Mouse (Mus musculus) hindbrain, embryonic 10.5 days (tissue): ENCODE measurements around the gene Fam214b. TPM values are rescaled to one million over a fixed set of nuclear protein-coding genes. Genes with fewer than 3 reads are reported as not detected.
A peak's percentile ranks its signal among the peaks of the same experiment; 100 is the strongest.
"Not testable (repeated sequence)": the region's sequence is repeated elsewhere in the genome, so short reads cannot be mapped to it uniquely, and the experiment has no call there.

ENCODE experiments used
- DNase-seq: peaks from one replicate; pipeline ENCODE4 v3.0.0-alpha.2; 2017; ENCODE audit warnings: low spot score
- H3K27ac ChIP-seq: fragments of 300-500 bp; sonication (generic); 2 replicates; pipeline ENCODE4 v1.5.1; 2016; ENCODE audit warnings: mild to moderate bottlenecking, moderate library complexity
- H3K27me3 ChIP-seq: fragments of 300-500 bp; sonication (generic); 2 replicates; pipeline ENCODE4 v1.6.1; 2016; ENCODE audit warnings: mild to moderate bottlenecking; ENCODE audit not compliant: poor library complexity, insufficient read depth, severe bottlenecking
- H3K36me3 ChIP-seq: fragments of 300-500 bp; sonication (generic); 2 replicates; pipeline ENCODE4 v1.6.1; 2016; ENCODE audit warnings: mild to moderate bottlenecking, moderate library complexity
- H3K4me1 ChIP-seq: fragments of 300-500 bp; sonication (generic); replicated peaks from 2 replicates; pipeline ENCODE4 v1.6.1; 2016; ENCODE audit warnings: mild to moderate bottlenecking
- H3K4me3 ChIP-seq: fragments of 300-500 bp; sonication (generic); 2 replicates; pipeline ENCODE4 v1.5.1; 2016; ENCODE audit warnings: mild to moderate bottlenecking, moderate library complexity
- H3K9me3 ChIP-seq: fragments of 300-500 bp; sonication (generic); 2 replicates; pipeline ENCODE4 v1.6.1; 2016; ENCODE audit warnings: mild to moderate bottlenecking, moderate library complexity
- WGBS: fragments of 180-500 bp; shearing (Covaris S2); methylation state at CpG from one replicate; pipeline ENCODE4 v1.1.7; 2016; 5-methylcytosine and 5-hydroxymethylcytosine counted together
- polyA plus RNA-seq: library from polyadenylated mRNA; unstranded; fragments of >200 nt; fragmentation: Nextera tagmentation; extraction: Ambion mirVana; gene quantifications from 2 replicates; pipeline ENCODE4 v1.2.1, GENCODE M21; 2016

The Fam214b gene
- polyA plus RNA-seq, 1 experiment from 2014 or later, result 34.4 TPM

DNA sequence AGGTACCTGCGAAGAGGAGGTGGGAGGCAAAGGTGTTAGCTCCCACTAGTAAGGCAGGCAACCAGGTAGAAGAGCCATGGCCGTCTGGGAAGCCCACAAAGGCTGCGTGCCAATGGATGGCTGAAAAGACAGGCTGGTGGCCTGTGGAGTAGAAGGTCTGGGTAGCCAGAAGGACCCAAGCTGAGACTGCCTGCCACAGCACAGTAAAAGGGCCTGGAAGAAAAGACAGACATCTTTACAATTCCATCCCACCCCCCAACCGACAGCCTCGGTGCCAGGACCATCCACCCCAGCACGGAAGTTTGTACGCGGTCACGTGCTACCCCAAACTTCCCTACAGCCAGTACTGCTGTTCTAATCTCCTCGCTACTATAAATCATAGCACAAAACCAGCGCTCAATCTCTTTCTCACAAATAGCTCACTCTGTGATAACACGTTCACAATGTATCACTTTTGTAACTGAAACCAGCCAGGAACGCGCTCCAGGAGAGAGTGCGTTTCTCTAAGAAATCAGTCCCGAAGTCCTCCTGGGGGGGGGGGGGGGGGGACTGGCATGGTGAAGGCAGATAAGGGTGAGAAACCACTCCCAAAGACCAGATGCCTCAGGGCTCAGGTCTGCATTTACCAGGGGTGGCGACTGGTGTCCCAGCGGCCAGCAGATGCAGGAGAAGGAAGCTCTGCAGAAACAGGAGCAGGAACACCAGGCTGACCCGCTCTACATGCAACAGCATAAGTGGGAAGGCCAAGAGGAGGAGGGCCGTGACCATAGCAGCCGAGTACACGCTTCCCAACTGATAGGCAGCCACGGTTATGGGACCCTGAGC lies 26.2 kb downstream of the Fam214b start:
- Histone ChIP-seq H3K27ac (no peak overlapping the region), H3K4me1 (peaks cover 7% of the 10 kb centered on the region), H3K27me3 (no peaks in the 10 kb centered on the region), H3K36me3 (peaks cover 82% of the 10 kb centered on the region), H3K4me3 (no peak overlapping the region), H3K9me3 (no peaks in the 10 kb centered on the region)
- no peak for DNase-seq
- WGBS, result 91% methylated on average over 23 of the region's 23 CpGs

DNA sequence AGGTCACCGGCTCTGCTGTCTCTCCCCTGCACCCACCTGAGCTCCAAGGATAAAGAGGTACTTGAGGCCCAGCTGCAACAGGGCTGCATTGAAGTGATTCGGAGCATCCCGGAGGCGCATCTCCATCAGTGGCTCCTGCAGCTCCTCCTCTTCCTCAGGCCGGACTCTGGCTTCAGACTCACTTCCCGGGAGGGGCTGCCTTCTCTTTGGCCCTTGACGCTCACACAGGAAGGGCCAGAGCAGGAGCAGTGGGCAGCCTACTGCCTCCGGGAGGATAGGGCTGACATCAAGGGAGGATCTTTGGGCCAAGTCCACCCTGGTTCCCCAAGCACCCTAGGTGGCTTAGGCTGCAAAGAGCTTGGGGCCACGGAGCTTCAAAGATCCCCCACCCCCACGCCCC lies 26.8 kb downstream of the Fam214b start:
- peaks cover 79% of the 10 kb centered on the region for H3K36me3 ChIP-seq
- 91% methylated on average over 10 of the region's 10 CpGs for WGBS
- H3K27ac ChIP-seq, result no peak overlapping the region
- H3K4me3 ChIP-seq, result no peak overlapping the region
- H3K4me1 ChIP-seq, result no peaks in the 10 kb centered on the region; the same call in 1 of the 2 replicates
- no peaks in the 10 kb centered on the region for H3K9me3 ChIP-seq
- DNase-seq, result no peak
- H3K27me3 ChIP-seq, result no peaks in the 10 kb centered on the region

DNA sequence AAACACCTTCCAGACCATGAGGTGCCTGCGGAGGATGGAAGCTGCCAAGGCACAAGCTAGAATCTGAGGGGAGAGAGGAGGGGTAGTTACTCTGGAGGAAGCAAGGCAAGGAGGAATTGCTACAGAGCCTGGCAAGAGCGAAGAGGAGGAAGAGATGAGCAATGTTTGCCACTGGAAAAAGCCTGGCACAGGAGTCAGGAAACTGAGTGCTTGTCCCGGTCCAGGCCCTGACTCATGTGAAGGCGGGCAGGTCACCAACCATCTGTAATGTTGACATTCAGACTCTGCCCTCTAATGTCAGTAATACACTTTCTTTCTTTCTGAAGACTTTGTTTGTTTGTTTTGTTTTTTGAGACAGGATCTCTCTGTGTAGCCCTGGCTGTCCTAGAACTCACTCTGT lies 27.9 kb downstream of the Fam214b start:
- no peak overlapping the region for H3K27ac ChIP-seq
- 93% methylated on average over 4 of the region's 4 CpGs for WGBS

DNA sequence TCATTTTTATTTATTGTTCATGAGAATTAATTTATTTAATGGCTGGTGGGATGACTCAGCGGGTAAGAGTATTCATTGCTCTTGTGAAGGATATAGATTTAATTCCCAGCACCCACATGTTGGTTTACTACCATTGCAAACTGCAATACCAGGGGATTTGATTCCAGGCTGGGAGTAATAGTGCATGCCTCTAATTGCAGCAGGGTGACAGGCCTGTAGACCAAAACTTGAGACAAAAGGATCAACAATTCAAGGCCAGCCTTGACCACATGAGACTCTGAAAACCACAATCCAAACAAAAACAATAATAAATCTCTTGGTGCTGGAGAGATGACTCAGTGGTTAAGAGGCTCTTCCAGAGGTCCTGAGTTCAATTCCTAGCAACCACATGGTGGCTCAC lies 33.9 kb downstream of the Fam214b start:
- 96% methylated on average over 1 of the region's 1 CpGs for WGBS
- peaks cover 29% of the 10 kb centered on the region for H3K4me1 ChIP-seq
- no peaks in the 10 kb centered on the region for H3K9me3 ChIP-seq
- no peak for DNase-seq
- no peak overlapping the region for H3K27ac ChIP-seq
- H3K27me3 ChIP-seq, result no peaks in the 10 kb centered on the region
- H3K36me3 ChIP-seq, result peaks cover 13% of the 10 kb centered on the region
- H3K4me3 ChIP-seq, result no peak overlapping the region

More for the DNA sequence above, 27.9 kb downstream of the Fam214b start:
- Histone ChIP-seq H3K27me3 (no peaks in the 10 kb centered on the region), H3K4me1 (peaks cover 6% of the 10 kb centered on the region; the same call in 1 of the 2 replicates), H3K9me3 (no peaks in the 10 kb centered on the region), H3K4me3 (no peak overlapping the region), H3K36me3 (peaks cover 69% of the 10 kb centered on the region)
- DNase-seq, result no peak

DNA sequence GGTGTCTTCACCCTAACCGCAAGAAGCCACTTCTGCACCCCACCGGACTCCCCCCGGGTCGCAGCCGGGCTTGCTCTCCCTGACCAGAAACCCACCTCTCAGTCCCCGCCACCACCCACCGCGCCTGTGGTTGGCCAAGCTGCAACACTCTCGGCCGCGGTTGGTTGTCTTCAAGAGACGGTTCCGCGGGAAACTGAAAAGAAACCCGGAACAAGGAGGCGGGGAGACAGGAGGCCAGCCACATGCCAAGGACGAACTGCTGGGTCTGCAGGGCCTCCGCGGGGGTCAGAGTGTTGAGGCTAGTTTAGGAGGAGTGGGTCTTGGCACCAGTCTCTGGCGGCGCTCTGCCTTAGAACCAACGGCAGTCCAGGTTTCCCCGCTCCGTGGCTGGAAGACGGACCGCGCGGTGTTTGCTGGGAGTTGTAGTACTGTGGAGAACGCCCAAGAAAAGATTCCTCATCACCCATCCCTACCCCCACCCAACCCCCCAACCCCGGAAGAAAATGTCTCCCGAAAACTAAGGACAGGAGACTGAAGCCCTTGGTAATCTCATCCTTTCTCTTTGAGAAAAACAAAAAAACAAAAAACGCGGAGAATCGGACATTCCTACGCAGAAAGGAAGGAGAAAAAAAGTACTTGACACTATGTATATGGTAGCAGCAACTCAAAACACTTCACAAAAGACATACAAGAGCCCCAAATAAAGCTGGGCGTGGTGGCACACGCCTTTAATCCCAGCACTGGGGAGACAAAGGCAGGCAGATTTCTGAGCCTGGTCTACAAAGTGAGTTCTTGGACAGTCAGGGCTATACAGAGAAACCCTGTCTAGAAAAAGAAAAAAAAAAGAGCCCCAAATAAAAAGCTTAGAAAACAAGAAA lies 35.6 kb downstream of the Fam214b start, which contains the start of gene Fancg:
Gene Fancg, minus strand, starts transcription at position 346 of the 878 bp plus-strand sequence.
- Histone ChIP-seq H3K9me3 (no peaks in the 10 kb centered on the region), H3K4me1 (peaks cover 29% of the 10 kb centered on the region), H3K4me3 (peak within 1 kb of the TSS; percentile 75), H3K36me3 (peaks cover 18% of the 10 kb centered on the region), H3K27ac (peak within 1 kb of the TSS; percentile 93), H3K27me3 (no peaks in the 10 kb centered on the region)
- 1% methylated on average over 37 of the region's 37 CpGs for WGBS
- peak; percentile 89 for DNase-seq

DNA sequence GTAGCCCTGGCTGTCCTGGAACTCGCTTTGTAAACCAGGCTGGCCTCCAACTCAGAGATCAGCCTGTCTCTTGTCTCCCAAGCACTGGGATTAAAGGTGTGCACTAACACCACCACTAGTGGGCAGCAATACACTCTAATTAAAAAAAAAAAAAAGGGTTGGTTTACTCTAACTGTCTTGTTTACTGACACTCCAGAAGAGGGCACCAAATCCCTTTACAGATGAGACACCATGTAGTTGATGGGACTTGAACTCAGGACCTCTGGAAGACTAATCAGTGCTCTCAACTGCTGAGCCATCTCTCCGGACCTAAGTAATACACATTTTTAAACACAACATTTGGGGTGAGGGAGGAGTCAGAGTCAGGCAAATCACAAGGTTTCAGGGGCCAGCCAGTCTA lies 40.3 kb downstream of the Fam214b start:
- peak; percentile 15 for DNase-seq
- WGBS, result 67% methylated on average over 2 of the region's 2 CpGs
- Histone ChIP-seq H3K4me1 (peaks cover 26% of the 10 kb centered on the region), H3K4me3 (no peak overlapping the region), H3K27ac (no peak overlapping the region), H3K27me3 (no peaks in the 10 kb centered on the region), H3K9me3 (no peaks in the 10 kb centered on the region), H3K36me3 (peaks cover 43% of the 10 kb centered on the region)

DNA sequence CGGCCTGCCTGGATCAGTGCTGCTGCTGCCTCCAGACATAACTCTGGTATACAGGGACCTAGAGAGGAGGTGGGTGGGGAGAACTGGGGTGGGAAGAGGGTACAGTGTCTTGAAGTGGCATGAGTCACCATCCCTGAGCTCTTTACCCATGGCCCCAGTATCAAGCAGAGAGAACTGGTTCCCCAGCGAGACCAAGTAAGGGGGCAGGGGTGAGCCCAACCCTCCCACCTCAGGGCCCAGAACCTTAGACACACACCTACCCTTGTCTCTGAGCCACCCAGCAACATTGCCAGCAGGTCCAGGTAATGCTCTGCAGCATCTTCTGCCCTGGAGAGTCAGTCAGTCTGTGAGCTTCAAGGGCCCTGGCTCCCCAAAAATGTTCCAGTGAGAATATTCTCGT lies 41.1 kb downstream of the Fam214b start:
- 86% methylated on average over 3 of the region's 3 CpGs for WGBS
- Histone ChIP-seq H3K27ac (no peak overlapping the region), H3K9me3 (no peaks in the 10 kb centered on the region)

DNA sequence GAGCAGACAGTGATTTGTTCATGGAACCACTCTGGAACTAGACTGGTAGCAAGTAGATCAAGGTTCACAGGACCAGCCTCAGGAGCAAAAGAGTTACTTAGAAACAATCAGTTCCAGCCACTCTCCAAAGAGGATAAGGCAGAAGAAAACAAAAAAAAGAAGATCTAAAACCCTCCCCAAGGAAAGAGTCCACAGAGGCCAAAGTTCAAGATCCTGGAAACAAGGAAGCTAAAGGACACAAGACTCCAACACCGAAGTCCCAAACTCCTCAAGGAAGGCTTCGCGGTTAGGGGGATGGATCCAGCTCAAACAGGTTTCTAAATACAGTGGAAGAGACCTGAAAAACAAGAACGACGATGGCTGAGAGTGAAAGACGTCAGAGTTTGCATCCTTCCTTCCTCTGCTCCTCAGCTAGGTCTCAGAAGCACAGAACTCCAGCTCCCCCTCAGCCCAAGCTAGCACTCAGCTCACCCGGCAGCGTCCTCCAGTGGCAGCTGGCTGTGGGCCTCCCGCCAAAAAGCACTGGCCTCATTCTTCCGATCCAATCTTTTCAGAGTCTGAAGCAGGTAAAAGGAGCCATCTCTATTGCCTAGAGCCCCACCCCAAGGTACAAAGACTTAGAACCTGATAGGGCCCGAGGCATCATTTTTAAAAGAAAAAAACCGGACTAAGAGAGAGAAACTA lies 43.1 kb downstream of the Fam214b start:
- DNase-seq, result no peak
- Histone ChIP-seq H3K4me3 (no peak overlapping the region), H3K36me3 (peaks cover 50% of the 10 kb centered on the region), H3K4me1 (peaks cover 21% of the 10 kb centered on the region), H3K27ac (no peak overlapping the region), H3K27me3 (no peaks in the 10 kb centered on the region), H3K9me3 (no peaks in the 10 kb centered on the region)
- 80% methylated on average over 12 of the region's 12 CpGs for WGBS

More for the DNA sequence above, 41.1 kb downstream of the Fam214b start:
- Histone ChIP-seq H3K36me3 (peaks cover 43% of the 10 kb centered on the region), H3K27me3 (no peaks in the 10 kb centered on the region), H3K4me1 (peaks cover 24% of the 10 kb centered on the region), H3K4me3 (no peak overlapping the region)
- no peak for DNase-seq

DNA sequence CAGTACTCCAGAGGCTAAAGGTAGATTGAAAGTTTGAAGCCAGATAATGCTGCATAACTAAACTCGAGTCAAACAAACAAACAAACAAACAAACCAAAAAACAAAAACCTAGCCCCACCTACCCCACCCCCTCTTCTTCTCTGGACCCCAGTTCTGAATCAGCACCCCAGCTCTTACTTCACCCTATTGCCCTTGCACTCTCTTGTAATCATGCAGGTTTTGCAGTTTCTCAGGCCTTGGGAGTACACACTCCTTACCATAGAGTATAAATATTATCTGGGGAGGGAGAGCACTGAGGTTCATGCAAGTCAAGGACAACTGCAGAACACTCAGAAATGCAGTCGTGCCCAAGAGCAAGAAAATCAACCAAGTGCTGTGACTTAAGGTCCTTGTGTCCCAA lies 44.7 kb downstream of the Fam214b start:
- peak overlapping the region; percentile 97 for H3K27ac ChIP-seq
- no peaks in the 10 kb centered on the region for H3K9me3 ChIP-seq
- H3K4me1 ChIP-seq, result peaks cover 28% of the 10 kb centered on the region
- peaks cover 53% of the 10 kb centered on the region for H3K36me3 ChIP-seq
- DNase-seq, result no peak
- no peaks in the 10 kb centered on the region for H3K27me3 ChIP-seq
- WGBS, result 91% methylated on average over 2 of the region's 2 CpGs
- H3K4me3 ChIP-seq, result no peak overlapping the region

DNA sequence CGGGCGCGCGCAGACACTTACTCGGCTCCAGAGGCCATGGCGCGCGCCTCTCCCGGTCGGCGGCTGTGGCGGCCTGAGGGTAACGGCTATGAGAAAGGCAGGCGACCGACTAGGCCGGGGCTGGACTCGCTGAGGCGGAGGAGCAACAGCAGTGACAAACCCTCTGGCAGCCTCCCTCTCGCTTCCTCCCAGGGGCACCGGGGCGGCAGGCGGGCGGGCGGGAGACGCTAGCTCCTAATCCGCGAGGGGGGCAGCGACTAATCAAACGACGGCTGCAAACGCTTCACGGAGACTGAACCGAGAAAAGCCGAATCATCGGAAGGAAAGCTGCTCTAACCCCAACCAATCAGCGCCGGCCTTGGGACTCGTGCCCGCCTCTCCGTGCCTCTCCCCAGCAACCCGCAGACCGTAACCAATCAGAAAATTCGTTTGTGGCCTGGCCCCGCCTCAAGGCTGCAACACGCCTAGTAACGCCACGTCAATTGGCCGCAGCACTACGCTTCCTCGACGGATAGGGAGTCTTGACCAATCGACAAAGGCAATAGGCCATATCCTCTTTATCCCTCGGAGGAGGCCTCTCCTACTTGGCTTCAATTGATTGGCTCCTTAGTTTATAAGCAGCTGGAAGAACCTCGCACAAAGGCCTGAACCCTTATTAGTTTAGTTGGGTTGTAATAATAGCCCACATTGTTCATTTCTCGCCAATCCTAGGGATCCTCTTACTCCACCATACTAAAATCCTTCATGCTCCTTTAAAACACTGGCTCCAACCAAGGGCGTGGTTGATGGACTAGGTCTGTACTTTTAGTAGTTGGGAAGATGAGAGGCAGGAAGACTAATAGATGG lies 45.7 kb downstream of the Fam214b start, which contains the start of gene Vcp:
Gene Vcp, minus strand, starts transcription at position 367 of the 846 bp plus-strand sequence.
- H3K9me3 ChIP-seq, H3K27me3 ChIP-seq: not testable (repeated sequence)
- Histone ChIP-seq H3K4me1 (peaks cover 28% of the 10 kb centered on the region), H3K4me3 (peak within 1 kb of the TSS; percentile 87), H3K36me3 (peaks cover 56% of the 10 kb centered on the region), H3K27ac (peak within 1 kb of the TSS; percentile 97)
- DNase-seq, result peak; percentile 99
- WGBS, result under 1% methylated on average over 56 of the region's 56 CpGs

DNA sequence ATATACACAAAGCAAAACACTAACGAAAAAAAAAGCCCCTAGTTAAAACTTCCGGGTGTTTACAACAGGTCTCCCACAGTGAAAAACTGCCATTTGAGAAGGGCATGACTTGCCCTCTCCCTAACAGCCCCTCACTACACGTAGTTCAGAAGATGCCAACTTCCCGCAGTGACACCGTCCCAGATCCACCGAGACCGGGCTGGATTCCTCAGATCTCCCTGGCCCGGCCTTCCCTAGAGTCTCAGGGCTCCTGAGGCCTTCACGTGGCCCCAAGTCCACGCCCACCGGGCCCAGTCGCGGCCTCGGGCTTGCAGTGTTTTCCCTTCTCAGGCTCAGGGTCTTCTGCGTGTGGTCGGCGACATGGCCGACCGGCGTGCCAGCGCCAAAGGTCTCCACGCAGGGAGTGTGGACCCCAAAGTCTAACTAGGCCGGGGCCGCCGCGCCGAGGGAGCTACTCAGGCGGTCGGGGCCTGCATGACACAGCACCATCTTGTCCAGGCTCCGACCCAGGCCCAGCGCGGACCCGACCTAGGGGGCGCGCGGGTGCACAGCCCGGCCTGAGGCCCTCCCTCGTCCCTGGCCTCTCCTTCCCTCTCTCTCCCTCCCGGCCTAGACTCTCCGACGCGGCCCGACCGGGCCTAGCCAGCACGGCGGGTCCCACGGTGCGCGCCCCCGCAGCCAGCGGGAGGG lies 46.4 kb downstream of the Fam214b start:
- peaks cover 56% of the 10 kb centered on the region for H3K36me3 ChIP-seq
- under 1% methylated on average over 51 of the region's 51 CpGs for WGBS

More for the DNA sequence above, 46.4 kb downstream of the Fam214b start:
- peak; percentile 85 for DNase-seq
- H3K27me3 ChIP-seq, result no peaks in the 10 kb centered on the region
- no peaks in the 10 kb centered on the region for H3K9me3 ChIP-seq
- H3K4me1 ChIP-seq, result peaks cover 28% of the 10 kb centered on the region
- peak overlapping the region; percentile 87 for H3K4me3 ChIP-seq
- peak overlapping the region; percentile 97 for H3K27ac ChIP-seq
